Mouse (Mus musculus) MEL (cell line): ENCODE results near the gene Dis3l2. TPM values are rescaled to one million over a fixed set of nuclear protein-coding genes. Genes with fewer than 3 reads are reported as not detected.

Experiments
- DNase-seq: peaks from one replicate; pipeline ENCODE4 v3.0.0; 2011; ENCODE audit warnings: low read depth, low spot score
- H3K27ac ChIP-seq: 2 replicates; pipeline ENCODE4 v1.5.1; 2012; ENCODE audit warnings: low read depth, mild to moderate bottlenecking, control low read depth, low read length, moderate library complexity; ENCODE audit not compliant: control insufficient read depth
- H3K27me3 ChIP-seq, 2 experiments: fragments of 150-350 bp in 1 of 2; sonication (generic) in 1 of 2; 2 replicates each; pipeline ENCODE4 v1.6.1; 2012; ENCODE audit warnings: low read length in 2 of 2, mild to moderate bottlenecking in 2 of 2, improper control_type of control experiment in 1 of 2, moderate library complexity in 1 of 2; ENCODE audit not compliant: insufficient read depth in 2 of 2, control insufficient read depth in 1 of 2
- H3K36me3 ChIP-seq, 2 experiments: 2 replicates each; pipeline ENCODE4 v1.6.1; 2012 to 2014; ENCODE audit warnings: low read length in 2 of 2, improper control_type of control experiment in 1 of 2, inconsistent platforms in 1 of 2, mild to moderate bottlenecking in 1 of 2; ENCODE audit not compliant: insufficient read depth in 2 of 2, control insufficient read depth in 1 of 2
- H3K4me1 ChIP-seq, 2 experiments: fragments of 150-350 bp in 1 of 2; sonication (generic) in 1 of 2; 2 replicates each; pipeline ENCODE4 v1.6.1; 2012; ENCODE audit warnings: low read length in 2 of 2, improper control_type of control experiment in 1 of 2, mild to moderate bottlenecking in 1 of 2; ENCODE audit not compliant: insufficient read depth in 2 of 2, control insufficient read depth in 1 of 2
- H3K4me3 ChIP-seq, 2 experiments: fragments of 150-350 bp in 1 of 2; sonication (generic) in 1 of 2; 2 replicates each; pipeline ENCODE4 v1.5.1; 2012; ENCODE audit warnings: low read depth in 2 of 2, low read length in 2 of 2, mild to moderate bottlenecking in 2 of 2, moderate library complexity in 2 of 2, control low read depth in 1 of 2, improper control_type of control experiment in 1 of 2; ENCODE audit not compliant: control insufficient read depth in 1 of 2, insufficient read depth in 1 of 2
- H3K79me2 ChIP-seq: 2 replicates; pipeline ENCODE4 v1.6.1; 2012; ENCODE audit warnings: mild to moderate bottlenecking, low read length, moderate library complexity; ENCODE audit not compliant: control insufficient read depth, poor library complexity, insufficient read depth
- H3K9ac ChIP-seq: 2 replicates; pipeline ENCODE4 v1.6.1; 2012; ENCODE audit warnings: low read depth, mild to moderate bottlenecking, control low read depth, low read length, moderate library complexity; ENCODE audit not compliant: control insufficient read depth, poor library complexity, severe bottlenecking
- H3K9me3 ChIP-seq: fragments of 150-350 bp; sonication (generic); replicated peaks from 2 replicates; pipeline ENCODE4 v1.6.1; 2012; ENCODE audit warnings: mild to moderate bottlenecking, low read length, improper control_type of control experiment, moderate library complexity; ENCODE audit not compliant: insufficient read depth
- CHD1 ChIP-seq: IDR thresholded peaks from 2 replicates; pipeline ENCODE4 v1.6.1; 2012; ENCODE audit warnings: low read depth, mild to moderate bottlenecking, inconsistent platforms, low read length, improper control_type of control experiment
- CTCF ChIP-seq, 3 experiments: IDR thresholded peaks in 2 of 3; conservative IDR thresholded peaks in 1 of 3; 2 replicates each; pipeline ENCODE4 v1.5.1; 2011 to 2012; ENCODE audit warnings: low read length in 3 of 3, low read depth in 2 of 3, mild to moderate bottlenecking in 2 of 3, improper control_type of control experiment in 1 of 3, inconsistent platforms in 1 of 3, mixed read lengths in 1 of 3, moderate library complexity in 1 of 3; ENCODE audit not compliant: control insufficient read depth in 1 of 3, insufficient read depth in 1 of 3, poor library complexity in 1 of 3, severe bottlenecking in 1 of 3
- EP300 ChIP-seq, 2 experiments: IDR thresholded peaks; 2 replicates each; pipeline ENCODE4 v1.6.1; 2011; ENCODE audit warnings: improper control_type of control experiment in 2 of 2, low read length in 2 of 2, low read depth in 1 of 2, mild to moderate bottlenecking in 1 of 2
- ETS1 ChIP-seq: IDR thresholded peaks from 2 replicates; pipeline ENCODE4 v1.6.1; 2012; ENCODE audit warnings: low read depth, mild to moderate bottlenecking, inconsistent platforms, low read length, improper control_type of control experiment, moderate library complexity
- HCFC1 ChIP-seq: IDR thresholded peaks from 2 replicates; pipeline ENCODE4 v1.6.1; 2012; ENCODE audit warnings: low read depth, mild to moderate bottlenecking, inconsistent platforms, low read length, improper control_type of control experiment, moderate library complexity
- KAT2A ChIP-seq: conservative IDR thresholded peaks from 2 replicates; pipeline ENCODE4 v1.6.1; 2012; ENCODE audit warnings: low read depth, low read length, improper control_type of control experiment, inconsistent platforms
- MAFK ChIP-seq: IDR thresholded peaks from 2 replicates; pipeline ENCODE4 v1.6.1; 2011; ENCODE audit warnings: low read depth, mild to moderate bottlenecking, low read length, improper control_type of control experiment, borderline replicate concordance
- MAX ChIP-seq: IDR thresholded peaks from 2 replicates; pipeline ENCODE4 v1.6.1; 2011; ENCODE audit warnings: low read length, improper control_type of control experiment
- MEF2A ChIP-seq: IDR thresholded peaks from 2 replicates; pipeline ENCODE4 v1.6.1; 2014; ENCODE audit warnings: low read depth, mild to moderate bottlenecking, inconsistent platforms, low read length, improper control_type of control experiment; ENCODE audit not compliant: poor library complexity, insufficient replicate concordance, severe bottlenecking; ENCODE audit errors: extremely low read depth
- MXI1 ChIP-seq: IDR thresholded peaks from 2 replicates; pipeline ENCODE4 v1.6.1; 2011; ENCODE audit warnings: mild to moderate bottlenecking, low read depth, low read length, improper control_type of control experiment
- MYB ChIP-seq: IDR thresholded peaks from 2 replicates; pipeline ENCODE4 v1.6.1; 2011; ENCODE audit warnings: mild to moderate bottlenecking, low read depth, low read length, improper control_type of control experiment
- NRF1 ChIP-seq: IDR thresholded peaks from 2 replicates; pipeline ENCODE4 v1.6.1; 2014; ENCODE audit warnings: low read depth, mild to moderate bottlenecking, inconsistent platforms, low read length, improper control_type of control experiment, moderate library complexity; ENCODE audit not compliant: poor library complexity, insufficient read depth, severe bottlenecking
- POLR2AphosphoS2 ChIP-seq: IDR thresholded peaks from 2 replicates; pipeline ENCODE4 v1.6.1; 2011; ENCODE audit warnings: low read length, improper control_type of control experiment
- RAD21 ChIP-seq: IDR thresholded peaks from 2 replicates; pipeline ENCODE4 v1.6.1; 2011; ENCODE audit warnings: mild to moderate bottlenecking, low read depth, low read length, improper control_type of control experiment
- RCOR1 ChIP-seq: IDR thresholded peaks from 2 replicates; pipeline ENCODE4 v1.6.1; 2012; ENCODE audit warnings: low read depth, mild to moderate bottlenecking, inconsistent platforms, low read length, improper control_type of control experiment
- SIN3A ChIP-seq: IDR thresholded peaks from 2 replicates; pipeline ENCODE4 v1.6.1; 2012; ENCODE audit warnings: low read length, improper control_type of control experiment, inconsistent platforms
- SMC3 ChIP-seq: IDR thresholded peaks from 2 replicates; pipeline ENCODE4 v1.6.1; 2011; ENCODE audit warnings: low read depth, low read length, improper control_type of control experiment
- TAL1 ChIP-seq: IDR thresholded peaks from 2 replicates; pipeline ENCODE4 v1.6.1; 2012; ENCODE audit warnings: mild to moderate bottlenecking, inconsistent platforms, low read length, moderate library complexity, mixed read lengths
- TBP ChIP-seq: IDR thresholded peaks from 2 replicates; pipeline ENCODE4 v1.8.0; 2011; ENCODE audit warnings: low read depth, low read length, improper control_type of control experiment
- TCF12 ChIP-seq: IDR thresholded peaks from 2 replicates; pipeline ENCODE4 v1.6.1; 2014; ENCODE audit warnings: low read depth, mild to moderate bottlenecking, inconsistent platforms, low read length, improper control_type of control experiment, moderate library complexity
- USF1 ChIP-seq: IDR thresholded peaks from 2 replicates; pipeline ENCODE4 v1.6.1; 2014; ENCODE audit warnings: low read depth, mild to moderate bottlenecking, inconsistent platforms, low read length, improper control_type of control experiment, moderate library complexity
- polyA plus RNA-seq, 2 experiments: library from polyadenylated mRNA; stranded (reverse) in 1 of 2; unstranded in 1 of 2; fragments of >175 nt in 1 of 2; fragments of >200 nt in 1 of 2; gene quantifications; 2 replicates each; pipeline versions ENCODE4 v1.2.1 to v1.2.4; 2012; ENCODE audit warnings: low replicate concordance in 2 of 2, low read depth in 1 of 2; ENCODE audit not compliant: insufficient read length in 2 of 2, insufficient read depth in 1 of 2, missing spikeins in 1 of 2
- total RNA-seq: library from RNA; depleted of rRNA; stranded (reverse); fragments of 300-350 nt; gene quantifications from 2 replicates; pipeline ENCODE4 v1.2.3, GENCODE M21; 2012

Gene Dis3l2
- total and polyA plus RNA-seq, 3 experiments: 16.9 to 17.3 TPM; not detected in 1

- no peak for TF ChIP-seq CHD1
- TF ChIP-seq TBP: 0 out of 2 replicates have a peak, but pooled peaks have one; percentile 28
- no peak for TF ChIP-seq SMC3
- no peak for TF ChIP-seq ETS1
These were observed at the start of gene Dis3l2 (continued) for GRCm38 (mm10) chr1:86703300-86703964.

DNA sequence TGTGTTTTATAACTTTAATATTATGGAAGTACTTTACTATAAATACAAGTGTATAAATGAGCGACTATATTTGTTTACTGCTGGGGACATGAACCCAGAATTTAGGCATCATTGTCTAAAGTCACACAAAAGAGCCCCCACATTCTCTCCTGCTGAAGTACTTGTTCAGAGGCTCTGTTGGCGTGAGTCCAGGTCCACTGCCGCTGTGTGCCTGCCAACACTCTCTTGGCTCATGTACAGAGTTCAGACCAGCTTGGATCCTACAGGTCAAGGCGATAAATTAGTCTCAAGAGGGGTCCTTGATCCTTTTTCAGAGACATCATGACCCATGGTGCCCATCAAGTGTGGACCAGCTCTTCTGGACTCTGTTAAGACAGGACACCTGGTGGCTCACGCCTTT lies 46.5 kb upstream of the Dis3l2 start:
- H3K9me3 ChIP-seq: no peaks in the 10 kb centered on the region
- H3K27ac ChIP-seq: no peak overlapping the region
- no peaks in the 10 kb centered on the region for H3K79me2 ChIP-seq
- H3K36me3 ChIP-seq: peaks cover 0 to 4% of the 10 kb centered on the region in 2 experiments; a peak in 2 of 4 replicates
- no peak overlapping the region for H3K9ac ChIP-seq
- H3K27me3 ChIP-seq: no peaks in the 10 kb centered on the region
- peaks cover 0 to 5% of the 10 kb centered on the region in 2 experiments; a peak in 2 of 4 replicates for H3K4me1 ChIP-seq
- TF ChIP-seq CHD1 (no peak), MXI1 (no peak), HCFC1 (no peak), MYB (no peak), MAFK (no peak), MEF2A (no peak), ETS1 (no peak), RCOR1 (no peak), MAX (no peak), SIN3A (no peak), TBP (no peak), CTCF (IDR thresholded peaks at IDR 0.05 in 2 of 3, conservative IDR thresholded peaks at IDR 0.05 in 1 of 3; ENCODE audit: control insufficient read depth in 1 of 3, insufficient read depth in 1 of 3, low read depth in 2 of 3, low read length in 3 of 3, poor library complexity in 1 of 3, severe bottlenecking in 1 of 3) (no peak), NRF1 (no peak), EP300 (IDR thresholded peaks at IDR 0.05; ENCODE audit: low read depth in 1 of 2, low read length in 2 of 2) (no peak), USF1 (no peak), RAD21 (no peak), KAT2A (no peak), TAL1 (no peak), POLR2AphosphoS2 (no peak), TCF12 (no peak)
- DNase-seq: no peak
- H3K4me3 ChIP-seq: no peak overlapping the region
